Mouse (Mus musculus): Measurements from ENCODE around the gene Nrbf2. TPM values are rescaled to one million over a fixed set of nuclear protein-coding genes. Genes with fewer than 3 reads are reported as not detected.

The Nrbf2 gene
- polyA plus RNA-seq, 1 experiment from 2014 or later, result 19.9 TPM

DNA sequence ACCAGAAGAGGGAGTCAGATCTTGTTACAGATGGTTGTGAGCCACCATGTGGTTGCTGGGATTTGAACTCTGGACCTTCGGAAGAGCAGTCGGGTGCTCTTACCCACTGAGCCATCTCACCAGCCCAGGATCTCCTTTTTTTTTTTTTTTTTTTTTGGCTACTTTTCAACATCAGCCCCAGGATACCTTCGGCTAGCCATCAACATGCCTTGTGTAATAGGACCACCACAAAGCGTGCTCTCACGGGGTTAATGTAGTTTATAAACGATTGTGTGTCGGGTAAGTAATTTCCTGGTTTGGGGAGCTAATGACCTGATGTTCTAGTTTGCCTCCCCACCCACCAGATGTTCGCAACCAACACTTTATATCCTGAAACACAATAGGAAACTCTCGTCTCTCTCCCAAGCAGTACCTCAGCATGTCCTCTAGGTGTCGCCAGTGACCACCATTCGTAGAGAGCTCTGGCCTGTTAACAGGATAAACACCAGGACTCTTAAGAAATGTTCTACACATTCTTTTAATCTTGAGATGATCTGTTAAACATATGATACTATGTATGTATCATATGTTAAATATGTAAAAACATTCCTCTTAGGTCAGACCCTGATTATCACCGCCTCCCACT, 29.8 kb upstream of the Nrbf2 start:
- in situ Hi-C loops (cut with MboI; ENCODE audit: low pct_unique_long_range_greater_than_20kb), result loop anchor here (5.0 to 25.0 kb wide), 5 partner anchors 222 to 672 kb away; partner anchors contain the start of genes Egr2 and Rtkn2
- TF ChIP-seq CTCF (IDR thresholded peaks at IDR 0.05), result peak; percentile 85
- no peak for DNase-seq (ENCODE audit: low read depth, low spot score)
- ATAC-seq, result no peak
- POLR2A ChIA-PET, result no interaction called here
- no peaks in the 10 kb centered on the region for H3K27me3 ChIP-seq
- CTCF ChIA-PET, result interaction anchor here (0.7 to 3.4 kb wide), 17 partner anchors 11 to 544 kb away, joined by 3 to 21 read pairs (median 4); partner anchors contain the start of gene Egr2

DNA sequence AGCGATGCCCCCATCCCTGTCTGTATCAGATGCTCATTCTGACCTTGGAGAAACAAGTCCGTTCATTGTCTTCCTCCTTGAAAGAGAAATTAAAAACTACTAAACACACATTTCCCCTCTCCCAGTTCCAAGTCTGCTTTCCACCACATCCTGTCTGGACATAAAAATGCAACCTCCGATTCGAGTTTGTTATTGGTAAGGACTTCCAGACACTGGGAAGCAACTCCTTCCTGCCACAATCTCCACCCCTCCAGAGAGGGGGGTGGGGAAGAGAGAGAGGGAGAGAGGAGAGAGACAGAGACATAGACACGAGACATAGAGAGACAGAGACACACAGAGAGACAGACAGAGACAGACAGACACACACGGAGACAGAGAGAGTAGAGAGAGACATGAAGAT, 27.4 kb upstream of the Nrbf2 start:
- no peak for ATAC-seq
- CTCF ChIA-PET, result interaction anchor here (1.7 kb wide), 1 partner anchor 47 kb away, joined by 4 read pairs; no protein-coding TSS in a partner anchor
- in situ Hi-C loops (cut with MboI; ENCODE audit: low pct_unique_long_range_greater_than_20kb), result loop anchor here (25.0 kb wide), 1 partner anchor 675 kb away; the partner anchor contains the start of gene Rtkn2
- H3K27me3 ChIP-seq, result no peaks in the 10 kb centered on the region
- no peak for TF ChIP-seq CTCF (IDR thresholded peaks at IDR 0.05)
- POLR2A ChIA-PET, result no interaction called here
- DNase-seq (ENCODE audit: low read depth, low spot score), result no peak

DNA sequence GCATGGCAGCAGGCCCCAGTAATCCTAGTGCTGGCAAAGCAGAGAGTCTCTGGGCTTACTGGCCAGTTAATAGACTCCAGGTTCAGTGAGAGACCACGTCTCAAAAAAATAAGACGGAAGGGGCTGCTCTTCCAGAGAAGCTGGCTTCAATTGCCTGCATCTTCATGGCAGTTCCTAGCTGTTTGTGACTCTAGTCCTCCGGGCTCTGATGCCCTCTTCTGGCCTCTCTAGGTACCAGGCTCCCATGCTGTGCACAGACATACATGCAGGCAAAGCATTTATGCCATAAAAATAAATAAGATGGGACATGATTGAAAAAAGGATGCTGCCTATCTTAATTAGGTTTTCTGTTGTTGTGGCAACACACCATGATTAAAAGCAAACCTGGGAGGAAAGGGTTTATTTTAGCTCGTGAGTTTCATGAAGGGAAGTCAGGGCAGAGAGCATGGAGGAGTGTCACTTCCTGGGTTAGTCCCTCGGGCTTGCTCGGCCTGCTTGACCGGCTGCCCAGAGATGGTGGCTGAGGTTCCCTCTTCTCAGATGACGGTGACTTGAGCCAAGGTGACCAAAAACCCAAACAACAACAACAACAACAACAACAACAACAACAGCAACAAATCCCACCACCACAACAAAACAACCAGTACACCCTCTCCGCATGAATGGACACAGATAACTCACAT, 26.3 kb upstream of the Nrbf2 start:
- H3K27me3 ChIP-seq, result no peaks in the 10 kb centered on the region
- in situ Hi-C loops (cut with MboI; ENCODE audit: low pct_unique_long_range_greater_than_20kb), result loop anchor here (25.0 kb wide), 1 partner anchor 676 kb away; the partner anchor contains the start of gene Rtkn2
- peak; percentile 87 for TF ChIP-seq CTCF (IDR thresholded peaks at IDR 0.05)
- ATAC-seq, result no peak
- peak; percentile 17 for DNase-seq (ENCODE audit: low read depth, low spot score)
- CTCF ChIA-PET, result interaction anchor here (0.6 to 2.0 kb wide), 9 partner anchors 9 to 685 kb away, joined by 3 to 6 read pairs (median 3); no protein-coding TSS in a partner anchor
- POLR2A ChIA-PET, result no interaction called here

- in situ Hi-C loops (cut with MboI; ENCODE audit: low pct_unique_long_range_greater_than_20kb), result loop anchor here (5.0 to 25.0 kb wide), 2 partner anchors 402 to 678 kb away; partner anchors contain the start of gene Rtkn2
- CTCF ChIA-PET, result interaction anchor here (0.7 to 2.0 kb wide), 3 partner anchors 14 to 56 kb away, joined by 3 to 6 read pairs (median 4); no protein-coding TSS in a partner anchor
- POLR2A ChIA-PET, result no interaction called here
Observed at GRCm38 (mm10) chr10:67309483-67310138, 24.5 kb upstream of the Nrbf2 start.

GRCm38 (mm10) chr10:67302340-67302739, 17.2 kb upstream of the Nrbf2 start:
- in situ Hi-C loops (cut with MboI; ENCODE audit: low pct_unique_long_range_greater_than_20kb), result loop anchor here (25.0 kb wide), 1 partner anchor 685 kb away; the partner anchor contains the start of gene Rtkn2
- ChIA-PET CTCF (interaction anchor here (2.1 kb wide), 1 partner anchor 9 kb away, joined by 5 read pairs; no protein-coding TSS in a partner anchor), POLR2A (no interaction called here)
- no peaks in the 10 kb centered on the region for H3K27me3 ChIP-seq
- no peak for DNase-seq (ENCODE audit: low read depth, low spot score)
- no peak for TF ChIP-seq CTCF (IDR thresholded peaks at IDR 0.05)
- no peak for ATAC-seq

More at GRCm38 (mm10) chr10:67309483-67310138, 24.5 kb upstream of the Nrbf2 start:
- ATAC-seq (no peak), DNase-seq (ENCODE audit: low read depth, low spot score) (no peak)
- no peaks in the 10 kb centered on the region for H3K27me3 ChIP-seq
- TF ChIP-seq CTCF (IDR thresholded peaks at IDR 0.05), result no peak

DNA sequence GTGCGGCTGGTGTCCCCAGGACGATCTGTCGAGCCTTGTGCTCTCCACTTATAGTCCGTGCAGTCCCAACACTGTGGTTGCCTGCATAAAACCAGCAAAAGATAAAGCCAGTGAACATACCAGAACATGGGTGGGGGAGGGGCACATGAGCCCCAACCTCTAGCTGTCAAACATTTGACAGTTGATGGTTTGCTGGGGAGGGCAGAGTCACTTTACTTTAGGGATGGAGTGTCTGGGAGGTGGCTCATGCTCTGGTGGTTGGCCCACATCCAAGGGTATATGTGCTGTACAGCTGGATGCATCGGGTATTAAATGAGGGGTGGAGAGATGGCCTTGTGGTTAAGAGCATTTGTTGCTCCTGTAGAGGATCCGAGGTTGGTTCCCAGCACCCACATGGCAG, 15.9 kb upstream of the Nrbf2 start:
- ATAC-seq (no peak), DNase-seq (ENCODE audit: low read depth, low spot score) (no peak)
- no peaks in the 10 kb centered on the region for H3K27me3 ChIP-seq
- ChIA-PET POLR2A (no interaction called here), CTCF (no interaction called here)
- in situ Hi-C loops (cut with MboI; ENCODE audit: low pct_unique_long_range_greater_than_20kb), result loop anchor here (25.0 kb wide), 1 partner anchor 686 kb away; the partner anchor contains the start of gene Rtkn2
- no peak for TF ChIP-seq CTCF (IDR thresholded peaks at IDR 0.05)

DNA sequence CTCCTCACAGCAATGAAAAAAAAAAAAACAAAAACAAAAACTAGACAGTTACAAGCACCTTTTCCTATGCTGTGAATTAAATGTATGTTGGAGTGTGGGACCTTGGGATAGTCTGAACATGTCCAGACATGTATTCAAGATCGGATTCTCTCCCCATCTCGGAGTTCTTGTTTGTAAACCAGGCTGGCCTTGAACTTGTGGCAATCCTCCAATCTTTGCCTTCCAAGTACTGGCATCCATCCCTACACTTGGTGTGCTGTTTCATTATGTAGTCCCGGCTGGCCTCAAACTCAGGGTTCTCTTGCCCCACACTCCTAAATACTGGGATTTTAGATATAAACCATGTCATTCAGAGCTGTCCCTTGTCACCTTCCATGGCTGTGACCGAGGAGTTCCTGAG, 14.2 kb upstream of the Nrbf2 start:
- no peak for ATAC-seq
- DNase-seq (ENCODE audit: low read depth, low spot score), result no peak
- no peaks in the 10 kb centered on the region for H3K27me3 ChIP-seq
- in situ Hi-C loops (cut with MboI; ENCODE audit: low pct_unique_long_range_greater_than_20kb), result no loop called here
- ChIA-PET POLR2A (no interaction called here), CTCF (no interaction called here)
- TF ChIP-seq CTCF (IDR thresholded peaks at IDR 0.05), result no peak

- DNase-seq (ENCODE audit: low read depth, low spot score) (no peak), ATAC-seq (no peak)
- POLR2A ChIA-PET, result no interaction called here
- in situ Hi-C loops (cut with MboI; ENCODE audit: low pct_unique_long_range_greater_than_20kb), result no loop called here
- H3K27me3 ChIP-seq, result no peaks in the 10 kb centered on the region
- CTCF ChIA-PET, result no interaction called here
- no peak for TF ChIP-seq CTCF (IDR thresholded peaks at IDR 0.05)
Observed at GRCm38 (mm10) chr10:67298856-67299255, 13.8 kb upstream of the Nrbf2 start.

DNA sequence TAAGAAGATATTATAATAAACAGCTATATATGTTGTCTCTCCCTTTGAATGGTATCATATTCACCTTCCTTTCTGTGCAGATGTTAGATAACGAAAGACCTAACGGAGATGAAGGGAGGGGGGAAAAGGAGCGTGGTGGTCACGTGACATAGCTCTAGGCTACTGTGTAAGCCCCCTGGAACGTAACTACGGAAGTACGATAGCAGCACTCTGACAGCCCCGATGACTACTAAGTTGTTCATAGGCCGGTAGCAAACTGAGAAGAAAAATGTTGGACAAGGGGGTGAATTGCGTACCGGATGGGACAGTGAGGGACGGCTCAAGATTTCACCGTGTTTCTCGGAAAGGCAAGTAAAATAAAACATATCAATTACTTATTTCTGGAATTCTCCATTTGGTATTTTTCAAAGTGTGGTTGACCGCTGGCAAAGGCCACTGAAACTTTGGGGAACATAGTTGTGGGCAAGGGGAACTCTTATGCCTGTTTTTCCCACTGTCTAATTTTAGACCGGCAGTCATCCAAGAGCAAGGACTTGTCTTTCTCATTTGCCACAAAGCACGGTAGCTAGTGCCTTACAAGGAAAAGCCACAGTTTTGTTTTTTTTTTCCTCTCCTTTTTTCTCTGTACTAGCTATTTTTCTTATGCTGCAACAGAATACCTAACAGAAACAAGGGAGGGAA, 12.2 kb upstream of the Nrbf2 start:
- ATAC-seq (no peak), DNase-seq (ENCODE audit: low read depth, low spot score) (no peak)
- in situ Hi-C loops (cut with MboI; ENCODE audit: low pct_unique_long_range_greater_than_20kb), result no loop called here
- H3K27me3 ChIP-seq, result no peaks in the 10 kb centered on the region
- TF ChIP-seq CTCF (IDR thresholded peaks at IDR 0.05), result no peak
- ChIA-PET CTCF (no interaction called here), POLR2A (interaction anchor here (0.6 to 0.7 kb wide), 2 partner anchors 9 to 342 kb away, joined by 3 to 4 read pairs; no protein-coding TSS in a partner anchor)
